Mouse (Mus musculus): ENCODE data around the gene 2610507B11Rik.

The 2610507B11Rik gene

DNA sequence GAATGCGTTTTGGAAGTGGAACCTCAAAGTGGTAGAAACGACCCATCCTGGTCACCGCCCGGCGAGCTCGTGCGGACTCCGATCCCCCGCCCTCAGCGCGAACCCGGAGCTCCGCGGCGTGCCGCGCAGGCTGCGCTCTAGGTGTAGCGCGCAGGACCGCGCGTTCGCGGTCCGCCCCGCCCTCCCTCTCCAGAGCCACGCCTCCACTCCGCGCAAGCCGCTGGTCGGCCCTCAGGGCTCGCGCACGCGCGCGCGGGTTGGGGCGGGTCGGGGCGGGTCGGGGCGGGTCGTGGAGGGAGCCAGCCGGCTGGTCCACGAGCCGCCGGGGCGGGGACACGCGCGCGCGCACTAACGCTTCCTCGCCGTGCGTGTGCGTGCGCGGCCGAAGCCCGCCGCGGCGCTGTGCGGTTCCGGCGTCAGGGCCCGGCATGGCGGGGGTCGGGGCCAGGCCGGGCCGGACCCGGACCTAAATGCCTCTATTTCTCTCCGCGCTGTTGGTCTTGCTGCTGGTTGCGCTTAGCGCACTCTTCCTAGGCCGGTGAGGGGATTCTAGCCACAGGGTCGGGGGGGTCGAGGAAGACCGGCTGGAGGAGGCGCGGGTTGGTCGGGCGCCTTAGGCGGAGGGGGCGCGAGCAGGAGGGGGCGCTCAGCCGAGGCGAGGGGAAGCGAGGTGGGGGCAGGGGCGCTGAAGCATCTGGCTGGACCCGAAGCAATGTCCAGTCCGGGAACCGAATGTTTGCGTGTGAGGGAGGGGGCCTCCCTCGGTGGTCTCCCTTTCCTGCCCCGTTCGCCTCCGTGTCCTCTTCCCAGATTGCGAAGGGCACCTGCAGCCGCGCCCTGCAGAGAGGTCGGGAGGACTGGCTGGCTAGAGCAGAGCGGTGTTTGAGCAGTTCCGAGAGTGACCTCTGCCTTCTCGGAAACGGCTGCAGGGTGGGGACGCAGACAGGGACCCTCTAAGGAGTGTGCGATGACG is at the start of gene 2610507B11Rik:
Gene 2610507B11Rik, plus strand, starts transcription at position 373 of the 973 bp plus-strand sequence.
- peak; percentile 92 to 97 for DNase-seq

DNA sequence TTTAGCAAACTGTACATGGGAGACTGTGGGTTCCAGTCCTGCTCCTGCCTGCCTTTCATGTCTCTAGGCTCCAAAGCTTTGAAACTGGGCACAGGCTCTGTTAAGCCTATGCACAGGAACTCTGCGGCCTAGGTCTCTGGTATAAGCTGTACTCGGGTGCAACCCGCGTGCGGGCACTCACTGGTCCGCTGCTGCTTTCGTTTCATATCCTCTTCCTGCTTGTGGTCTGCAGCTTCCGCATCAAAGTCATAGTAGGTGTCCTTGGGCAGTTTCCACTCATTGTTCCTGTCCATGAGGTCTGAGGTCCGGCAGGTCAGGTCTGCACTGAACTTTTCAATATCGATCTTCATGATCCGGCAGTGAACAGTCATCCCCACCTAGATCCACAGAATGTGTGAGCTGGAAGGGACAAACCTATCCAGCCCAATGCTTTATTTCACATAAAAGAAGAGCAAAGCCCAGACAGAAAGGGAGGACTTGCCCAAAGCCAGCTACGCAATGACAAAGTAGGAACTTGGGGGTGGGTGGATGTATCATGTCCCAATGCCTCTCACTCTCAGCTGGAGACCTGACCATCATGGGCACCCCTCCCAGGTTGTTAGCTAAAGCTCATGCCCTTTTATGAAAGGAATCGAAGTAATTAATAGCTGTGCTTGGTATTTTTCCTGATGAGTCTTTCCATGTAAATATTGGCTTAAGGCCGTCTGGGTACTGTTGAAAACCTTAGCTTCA is 48.3 kb upstream of the 2610507B11Rik start:
- no peak for DNase-seq

DNA sequence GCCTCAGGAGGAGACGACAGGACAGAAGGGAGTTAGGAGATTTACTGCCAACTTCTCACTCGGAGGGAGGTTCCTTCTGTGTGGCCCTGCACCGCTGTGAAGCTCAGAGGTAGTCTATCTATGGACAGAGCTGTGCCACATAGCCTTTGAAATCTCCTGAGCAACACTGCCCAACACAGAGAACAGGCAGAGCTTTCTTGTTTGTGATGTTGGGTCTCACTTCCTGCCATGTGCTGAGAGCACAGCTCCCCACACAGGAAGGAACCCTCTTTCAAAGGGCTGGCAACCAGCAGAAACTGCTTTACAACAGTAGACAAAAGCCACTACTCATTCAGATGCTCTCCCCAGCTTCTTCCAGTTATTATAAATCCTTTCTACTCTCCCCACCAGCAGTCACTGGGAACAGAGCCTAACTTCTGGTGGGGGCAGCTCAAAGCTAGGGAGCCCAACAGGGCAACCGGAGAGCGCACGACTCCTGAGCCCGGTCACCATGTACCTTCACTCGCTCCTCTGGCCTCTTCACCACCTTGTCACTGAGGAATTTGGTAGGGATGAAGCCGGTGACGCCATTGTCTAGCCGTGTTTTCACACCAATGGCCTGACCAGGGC is 45.7 kb upstream of the 2610507B11Rik start:
- no peak for DNase-seq

DNA sequence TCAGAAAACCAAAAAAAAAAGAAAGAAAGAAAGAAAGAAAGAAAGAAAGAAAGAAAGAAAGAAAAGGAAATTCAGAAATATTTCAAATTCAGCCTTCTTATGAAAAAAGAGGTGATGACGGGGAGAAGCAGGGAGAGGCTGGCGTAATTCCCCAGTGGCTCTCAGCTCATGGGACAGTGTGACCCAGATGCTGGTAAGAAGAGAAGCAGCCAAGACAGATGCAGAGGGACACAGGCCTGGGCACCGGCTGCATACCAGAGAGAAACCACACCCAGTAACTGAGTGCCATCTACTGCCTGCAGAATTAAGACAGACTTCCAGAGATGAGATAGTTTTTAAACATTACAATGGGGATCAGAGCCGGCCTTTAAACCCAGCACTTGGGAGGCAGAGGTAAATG is 38.0 kb upstream of the 2610507B11Rik start:
- DNase-seq: no peak

DNA sequence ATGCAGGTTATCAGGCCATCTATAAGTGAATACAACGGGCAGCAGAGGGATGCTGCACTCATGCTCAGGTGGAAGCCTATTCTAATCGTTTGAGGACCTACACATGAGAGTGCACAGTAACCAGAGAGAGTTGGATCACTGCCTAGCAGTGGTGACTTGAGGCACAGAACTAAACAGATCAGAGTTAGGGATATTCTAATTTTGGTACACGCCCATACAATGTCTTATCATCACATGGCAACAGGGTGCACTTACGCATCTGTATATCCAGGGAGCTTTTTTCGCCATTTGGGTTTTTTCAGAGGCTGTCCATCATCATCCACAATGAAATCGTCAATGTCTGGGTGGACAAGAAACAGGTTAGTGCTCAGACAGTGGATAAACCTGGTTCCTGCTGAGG is 30.0 kb upstream of the 2610507B11Rik start:
- no peak for DNase-seq

DNA sequence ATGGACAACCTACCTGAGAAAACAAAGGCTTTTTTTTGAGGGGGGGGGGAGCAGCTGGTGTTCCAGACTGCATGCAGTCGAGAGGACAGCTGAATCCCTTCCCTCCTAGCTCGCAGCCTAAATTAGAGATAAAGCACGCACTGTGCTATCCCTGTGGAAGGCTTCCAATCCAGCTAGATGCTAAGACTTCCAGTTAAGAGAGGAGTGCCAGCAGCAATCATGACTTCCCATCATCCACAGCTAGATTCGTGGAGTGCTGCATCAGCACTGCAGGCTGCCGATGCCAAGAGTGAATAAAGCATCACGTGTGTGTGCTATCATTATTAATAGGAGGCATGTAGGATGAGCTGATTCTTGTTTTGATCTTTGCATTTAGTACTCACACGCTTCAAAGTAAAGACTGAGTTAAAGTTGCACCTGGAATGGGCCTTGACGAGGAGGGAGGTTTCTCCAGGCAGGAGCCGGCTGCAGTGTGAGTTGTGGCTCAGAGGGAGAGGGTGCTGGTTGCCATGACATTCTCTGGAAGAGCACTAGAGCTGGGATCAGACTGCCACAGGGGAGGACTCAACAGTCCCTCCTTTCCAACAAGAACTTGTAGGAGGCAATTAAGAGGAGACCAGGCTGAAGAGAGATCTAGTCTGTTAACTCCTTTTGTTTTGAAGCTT is 21.2 kb upstream of the 2610507B11Rik start:
- DNase-seq: no peak

DNA sequence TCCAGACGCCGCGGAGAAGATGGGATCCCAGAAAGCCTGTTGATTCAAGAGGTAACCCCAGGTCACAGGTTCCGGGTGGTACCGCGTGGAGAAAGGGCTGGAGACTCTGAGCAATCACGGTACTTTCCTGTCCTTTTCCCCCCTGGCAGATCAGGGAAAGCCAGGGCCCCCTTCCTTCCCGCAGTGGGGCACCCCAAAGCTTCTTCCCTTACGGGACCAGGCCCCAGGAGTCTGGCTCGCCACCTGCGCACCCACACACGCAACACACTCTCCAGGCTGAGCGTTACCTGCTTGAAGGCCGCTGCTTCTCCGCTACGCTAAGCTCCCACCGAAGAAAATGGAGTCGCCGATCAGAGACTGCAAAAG is 16.3 kb upstream of the 2610507B11Rik start:
- DNase-seq: no peak

DNA sequence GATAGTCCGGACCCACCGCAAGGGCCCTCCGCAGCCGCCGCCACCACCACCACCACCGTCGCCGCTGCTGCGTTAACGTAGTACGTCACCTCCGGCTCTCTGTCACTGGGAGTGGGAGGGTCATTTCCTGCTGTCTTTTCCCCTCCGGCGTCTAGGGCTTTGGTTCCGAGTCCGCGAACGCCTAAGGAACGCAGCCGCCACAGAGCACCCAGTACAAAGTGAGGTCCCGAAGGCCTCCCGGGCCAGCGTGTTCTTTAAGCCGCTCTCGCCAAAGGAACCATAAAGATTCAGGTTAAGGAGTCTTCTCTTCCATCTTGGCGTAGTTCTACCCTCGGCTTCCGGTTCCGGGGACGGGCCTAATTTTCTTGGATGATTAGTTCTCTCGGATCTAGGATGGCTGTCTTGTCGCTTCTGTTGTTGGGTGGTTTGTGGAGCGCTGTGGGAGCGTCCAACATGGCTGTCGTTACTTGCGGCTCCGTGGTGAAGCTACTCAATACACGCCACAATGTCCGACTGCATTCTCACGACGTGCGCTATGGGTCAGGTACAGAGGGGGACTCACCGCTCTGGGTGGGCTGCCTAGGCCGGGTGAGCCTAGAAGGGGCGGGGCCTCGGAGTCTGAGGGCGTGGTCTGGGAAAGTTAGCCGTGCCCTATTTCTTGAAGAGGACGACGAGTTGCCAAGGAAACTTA is 15.8 kb upstream of the 2610507B11Rik start, which contains the start of the genes Sdf2 and Supt6:
Gene Sdf2, plus strand, starts transcription at position 120 of the 691 bp plus-strand sequence.
Gene Supt6, minus strand, starts transcription at position 361 of the 691 bp plus-strand sequence.
- peak; percentile 92 to 95 for DNase-seq

DNA sequence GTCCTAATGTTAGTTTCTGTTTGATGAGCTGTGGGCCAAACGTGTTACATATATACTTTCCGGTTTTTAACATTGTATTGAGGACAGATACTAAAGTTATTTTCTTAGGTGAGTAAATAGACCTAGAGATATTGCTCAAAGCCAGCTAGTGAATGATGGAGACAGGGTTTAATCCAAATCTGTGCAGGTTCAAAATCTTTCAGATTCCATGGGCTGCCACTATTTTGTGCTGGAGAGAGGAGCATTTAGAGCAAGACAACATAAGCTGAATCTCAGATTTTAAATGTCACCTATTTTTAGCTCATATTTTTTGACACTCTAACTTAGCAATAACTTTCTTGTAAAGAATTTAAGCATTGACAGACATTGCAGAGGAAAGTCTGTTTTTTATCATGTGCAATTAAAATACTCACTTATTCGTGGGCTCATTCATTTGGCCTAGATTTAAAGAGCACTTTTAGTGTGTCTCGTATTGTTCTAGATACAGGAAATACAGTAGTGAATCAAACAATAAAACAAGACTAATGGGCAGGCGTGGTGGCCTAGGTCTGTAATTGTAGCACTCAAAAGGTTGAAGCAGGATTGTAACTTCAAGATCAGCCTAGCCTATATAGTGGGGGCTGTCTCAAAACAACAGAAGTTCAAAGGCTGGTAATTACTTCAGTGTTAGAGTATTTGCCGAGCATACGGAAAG is 15.1 kb upstream of the 2610507B11Rik start:
- DNase-seq: no peak

DNA sequence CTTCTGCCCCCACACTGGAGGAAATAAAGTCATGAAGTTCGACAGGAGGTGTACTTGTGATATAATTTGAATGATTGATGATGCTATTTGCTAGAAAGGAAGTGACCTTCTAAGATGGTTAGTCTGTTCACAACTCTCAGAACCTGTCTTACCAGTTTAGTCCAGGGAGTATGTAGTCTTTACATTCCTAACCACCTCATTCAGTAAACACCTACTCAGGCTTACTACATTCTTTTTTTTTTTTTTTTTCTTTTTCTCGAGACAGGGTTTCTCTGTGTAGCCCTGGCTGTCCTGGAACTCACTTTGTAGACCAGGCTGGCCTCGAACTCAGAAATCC is 14.6 kb upstream of the 2610507B11Rik start:
- DNase-seq: no peak

DNA sequence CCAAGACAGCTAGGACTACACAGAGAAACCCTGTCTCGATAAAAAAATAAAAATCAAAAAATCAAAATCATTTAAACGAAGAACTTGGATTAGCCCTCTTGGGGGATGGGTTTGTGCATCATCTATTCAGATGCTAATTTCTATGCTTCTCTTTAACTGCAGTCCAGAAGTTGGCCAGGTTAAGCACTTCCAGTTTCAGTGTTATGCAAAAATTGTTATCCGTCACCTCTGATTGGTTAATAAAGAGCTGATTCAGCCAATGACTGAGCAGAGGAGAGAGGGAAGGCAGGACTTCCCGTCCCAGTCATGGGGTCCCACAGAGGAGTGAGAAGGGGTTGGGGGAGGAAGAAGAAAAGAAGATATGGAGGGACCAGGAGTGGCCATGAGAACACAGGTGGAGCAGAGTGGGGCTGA is 13.8 kb upstream of the 2610507B11Rik start:
- no peak for DNase-seq

DNA sequence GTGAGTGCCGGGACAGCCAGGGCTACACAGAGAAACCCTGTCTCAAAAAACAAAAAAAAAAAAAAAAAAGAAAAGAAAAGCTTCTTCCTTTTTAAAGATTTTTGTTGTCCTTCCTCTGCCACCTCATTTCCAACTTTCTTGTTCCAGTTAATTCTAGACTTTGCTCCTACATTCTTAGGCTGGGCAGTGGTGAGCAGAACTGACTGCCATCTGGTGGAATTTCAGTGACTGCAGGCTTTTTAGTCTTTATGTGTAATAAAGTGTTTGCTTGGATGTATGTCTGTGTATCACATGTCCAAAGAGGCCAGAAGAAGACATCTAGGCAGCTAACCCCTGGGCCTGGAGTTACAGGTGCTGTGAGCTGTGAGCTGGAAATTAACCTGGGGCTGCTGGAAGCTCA is 4.9 kb upstream of the 2610507B11Rik start:
- DNase-seq: peak in 1 of 2 experiments; percentile 39

DNA sequence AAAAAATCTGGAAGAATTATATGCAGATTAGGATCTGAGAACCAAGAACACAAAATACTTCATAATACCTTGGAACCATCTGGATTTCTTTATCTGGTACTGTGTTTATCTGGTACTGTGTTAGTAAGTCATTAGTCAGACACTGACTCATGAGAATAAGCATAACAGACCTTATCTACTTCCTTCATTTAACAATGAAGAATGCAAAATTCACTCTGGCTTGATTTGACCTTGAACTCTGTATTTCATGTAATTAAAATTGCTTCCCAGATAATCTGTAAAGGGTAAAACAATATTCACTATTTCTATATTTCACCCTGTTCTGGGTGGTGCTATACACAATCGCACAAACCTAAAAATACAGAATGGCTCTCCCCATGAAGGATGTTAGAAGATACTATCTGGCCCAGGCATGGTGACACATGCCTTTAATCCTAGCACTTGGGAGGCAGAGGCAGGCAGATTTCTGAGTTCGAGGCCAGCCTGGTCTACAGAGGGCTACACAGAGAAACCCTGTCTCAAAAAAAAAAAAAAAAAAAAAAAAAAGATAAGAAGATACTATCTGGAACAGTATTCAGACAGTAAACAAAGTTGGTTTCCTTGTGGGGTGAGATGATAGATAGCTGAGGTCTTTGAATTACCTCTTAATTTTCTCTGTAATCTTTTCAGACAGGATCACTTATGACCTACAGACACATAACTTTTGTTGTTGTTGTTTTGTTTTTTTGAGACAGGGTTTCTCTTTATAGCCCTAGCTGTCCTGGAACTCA is 878 bp upstream of the 2610507B11Rik start:
- DNase-seq: no peak

DNA sequence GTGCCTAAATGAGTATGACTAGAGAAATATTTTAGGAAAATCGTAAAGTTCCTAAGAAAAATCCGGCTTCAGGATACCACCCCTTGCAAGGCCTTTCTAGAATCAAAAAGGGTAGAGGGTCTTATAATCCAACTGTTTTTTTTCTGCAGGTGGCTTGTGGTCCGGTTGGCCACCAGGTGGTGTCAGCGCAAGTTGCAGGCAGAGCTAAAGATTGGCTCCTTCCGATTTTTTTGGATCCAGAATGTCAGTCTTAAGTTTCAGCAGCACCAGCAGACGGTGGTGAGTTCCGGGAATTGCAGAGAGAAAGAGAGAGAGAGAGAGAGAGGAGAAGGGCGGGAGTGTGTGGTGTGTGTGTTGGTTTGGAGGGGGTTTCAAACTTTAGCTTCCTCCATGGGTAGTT is 998 bp downstream of the 2610507B11Rik start:
- peak; percentile 62 to 82 for DNase-seq

DNA sequence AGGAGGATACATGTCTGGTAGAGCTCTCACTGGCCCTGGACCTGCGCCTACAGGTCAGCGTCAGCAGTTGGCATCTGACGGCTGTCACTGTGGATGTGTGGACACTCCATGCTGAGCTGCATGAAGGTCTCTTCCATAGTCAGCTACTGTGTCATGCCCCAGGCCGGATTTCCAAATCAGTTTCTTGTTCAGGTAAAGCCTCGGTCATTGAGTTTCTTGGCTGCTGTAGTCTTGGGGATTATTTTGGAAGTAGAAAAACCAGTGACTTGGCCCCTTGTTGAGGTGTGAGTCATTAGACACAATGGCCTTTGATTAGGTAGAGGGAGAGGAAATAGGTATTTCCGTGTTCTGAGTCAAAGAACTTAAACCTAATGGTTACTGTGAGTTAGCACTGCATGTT is 4.0 kb downstream of the 2610507B11Rik start:
- DNase-seq: no peak

DNA sequence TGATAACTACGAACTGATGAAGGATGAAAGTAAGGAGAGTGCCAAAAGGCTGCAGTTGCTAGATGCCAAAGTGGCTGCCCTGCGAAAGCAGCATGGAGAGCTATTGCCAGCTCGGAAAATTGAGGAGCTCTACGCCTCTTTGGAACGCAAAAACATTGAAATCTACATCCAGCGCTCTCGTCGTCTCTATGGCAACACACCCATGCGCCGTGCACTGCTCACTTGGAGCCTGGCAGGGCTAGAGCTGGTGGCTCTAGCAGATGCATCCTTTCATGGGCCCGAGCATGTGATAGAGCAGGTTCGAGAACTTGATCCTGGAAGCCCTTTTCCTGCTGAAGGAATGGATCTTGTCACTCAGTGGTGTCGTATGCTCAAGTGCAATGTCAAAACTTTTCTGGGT is 10.4 kb downstream of the 2610507B11Rik start:
- no peak for DNase-seq

DNA sequence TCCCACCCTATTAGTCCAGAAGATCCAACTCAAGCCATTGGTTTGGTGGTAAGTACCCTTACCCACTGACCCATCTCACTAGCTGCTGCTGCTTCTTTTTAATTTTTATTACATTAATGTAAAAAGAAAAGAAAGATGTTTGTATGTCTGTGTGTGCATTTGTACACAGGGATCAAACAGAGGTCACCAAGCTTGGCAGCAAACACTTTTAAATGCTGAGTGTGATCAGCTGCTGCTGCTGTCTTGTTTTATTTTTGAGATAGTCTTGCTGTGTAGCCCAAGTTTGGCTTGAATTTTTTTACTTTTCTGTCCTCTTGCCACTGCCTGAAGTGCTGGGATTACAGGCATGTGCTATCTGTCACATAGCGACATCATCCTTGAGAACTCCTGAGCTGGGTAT is 14.0 kb downstream of the 2610507B11Rik start:
- no peak for DNase-seq

DNA sequence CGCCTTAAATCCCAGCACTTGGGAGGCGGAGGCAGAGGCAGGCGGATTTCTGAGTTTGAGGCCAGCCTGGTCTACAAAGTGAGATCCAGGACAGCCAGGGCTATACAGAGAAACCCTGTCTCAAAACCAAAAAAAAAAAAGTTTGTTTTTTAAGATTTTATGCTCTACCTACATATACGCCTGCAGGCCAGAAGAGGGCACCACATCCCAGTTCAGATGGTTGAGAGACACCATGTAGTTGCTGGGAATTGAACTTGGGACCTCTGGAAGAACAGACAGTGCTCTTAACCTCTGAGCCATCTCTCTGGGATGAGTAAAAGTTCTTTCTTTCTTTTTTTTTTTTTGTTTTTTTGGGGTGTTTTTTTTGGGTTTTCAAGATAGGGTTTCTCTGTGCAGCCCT is 14.6 kb downstream of the 2610507B11Rik start:
- peak in 1 of 2 experiments; percentile 51 for DNase-seq

DNA sequence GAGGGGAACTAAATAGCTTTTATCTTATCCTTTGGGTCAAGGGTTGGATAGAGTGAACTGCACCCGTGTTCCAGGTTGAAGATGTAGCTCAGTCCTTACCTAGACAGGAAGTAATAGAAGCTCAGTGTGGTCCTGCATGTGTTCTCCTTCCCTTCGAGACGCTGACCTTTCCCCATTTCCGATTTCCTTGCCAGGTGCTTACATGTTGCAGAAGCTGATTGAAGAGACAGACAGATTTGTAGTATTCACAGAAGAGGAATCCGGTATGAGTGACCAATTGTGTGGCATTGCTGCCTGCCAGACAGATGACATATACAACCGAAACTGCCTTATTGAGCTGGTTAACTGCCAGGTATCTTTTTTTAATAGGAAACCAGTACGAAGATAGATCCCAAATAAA is 17.3 kb downstream of the 2610507B11Rik start:
- no peak for DNase-seq

DNA sequence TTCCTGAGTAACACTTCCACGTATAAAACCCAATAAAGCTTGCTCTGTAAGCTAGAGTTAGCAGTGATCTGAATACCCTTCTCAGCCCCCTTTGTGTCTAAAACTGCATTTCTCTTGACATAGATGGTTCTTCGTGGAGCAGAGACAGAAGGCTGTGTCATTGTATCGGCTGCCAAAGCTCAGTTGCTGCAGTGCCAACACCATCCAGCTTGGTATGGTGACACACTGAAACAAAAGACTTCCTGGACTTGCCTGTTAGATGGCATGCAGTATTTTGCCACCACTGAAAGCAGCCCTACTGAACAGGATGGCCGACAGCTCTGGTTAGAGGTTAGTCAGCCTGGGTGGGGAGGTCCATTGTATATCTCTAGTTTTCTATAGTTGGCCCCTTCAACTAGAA is 18.0 kb downstream of the 2610507B11Rik start:
- no peak for DNase-seq

Measured in kidney, postnatal 36 days (tissue).